Mouse (Mus musculus) naive thymus-derived CD4-positive, alpha-beta T cell, adult 5 months (primary cell): ENCODE data around the gene Olfr312. TPM values are rescaled to one million over a fixed set of nuclear protein-coding genes. Genes with fewer than 3 reads are reported as not detected.

Source experiments
- polyA plus RNA-seq: library from polyadenylated mRNA; unstranded; fragments of 100-300 nt; shearing (Covaris generic); gene quantifications from one replicate; pipeline ENCODE4 v1.2.1, GENCODE M21; 2017

The Olfr312 gene
- polyA plus RNA-seq: 0.20 TPM

DNA sequence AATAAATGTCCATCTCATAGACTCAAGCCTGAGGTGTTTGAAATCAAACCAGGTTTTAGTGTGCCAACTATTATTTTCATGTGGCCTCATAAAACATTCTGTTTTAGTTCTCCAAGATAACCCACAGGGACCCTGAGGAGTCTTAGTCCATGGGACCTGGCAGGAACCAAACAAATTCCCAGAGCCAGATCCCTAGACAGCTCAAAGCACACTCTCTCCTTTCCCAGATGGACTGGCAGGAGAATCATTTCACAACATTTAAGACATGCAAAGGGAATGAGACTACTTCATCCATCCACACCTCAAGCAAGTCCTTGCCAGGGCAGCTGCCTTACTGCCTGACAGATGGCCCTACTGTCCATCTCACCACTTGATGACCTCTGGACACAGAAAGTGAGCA is at the start of gene Olfr312:
Gene Olfr312, plus strand, starts transcription at position 301 of the 400 bp plus-strand sequence.

DNA sequence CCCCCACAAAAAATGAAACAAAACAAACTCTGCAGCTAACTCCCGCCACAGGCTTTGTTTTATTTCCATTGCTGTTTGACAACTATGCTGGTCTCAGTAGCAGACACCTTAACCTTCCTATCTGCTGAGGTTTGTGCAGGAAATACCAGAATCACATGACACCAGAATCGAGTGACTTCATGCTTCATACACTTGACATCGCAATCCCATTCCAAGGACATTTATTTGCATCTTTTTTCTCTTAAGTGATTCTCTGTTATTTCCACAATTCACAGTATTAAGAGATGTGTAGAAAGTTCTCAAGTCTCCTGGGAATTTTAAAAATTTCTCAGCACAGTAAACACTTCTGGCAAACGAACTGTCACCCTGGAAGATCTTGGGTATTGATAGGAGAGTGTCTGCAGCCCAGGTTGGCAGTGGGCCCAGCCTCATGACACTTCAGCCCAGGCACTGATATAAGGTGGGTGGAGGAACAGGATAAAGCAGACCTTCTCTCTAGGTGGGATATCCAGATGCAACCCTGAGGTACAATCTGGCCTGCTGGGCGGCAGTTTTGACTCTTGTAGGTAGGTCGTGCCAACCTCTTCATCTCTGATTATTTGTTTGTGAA is 46.5 kb upstream of the Olfr312 start, which contains the start of gene Olfr314:
Gene Olfr314, plus strand, starts transcription at position 473 of the 610 bp plus-strand sequence.

DNA sequence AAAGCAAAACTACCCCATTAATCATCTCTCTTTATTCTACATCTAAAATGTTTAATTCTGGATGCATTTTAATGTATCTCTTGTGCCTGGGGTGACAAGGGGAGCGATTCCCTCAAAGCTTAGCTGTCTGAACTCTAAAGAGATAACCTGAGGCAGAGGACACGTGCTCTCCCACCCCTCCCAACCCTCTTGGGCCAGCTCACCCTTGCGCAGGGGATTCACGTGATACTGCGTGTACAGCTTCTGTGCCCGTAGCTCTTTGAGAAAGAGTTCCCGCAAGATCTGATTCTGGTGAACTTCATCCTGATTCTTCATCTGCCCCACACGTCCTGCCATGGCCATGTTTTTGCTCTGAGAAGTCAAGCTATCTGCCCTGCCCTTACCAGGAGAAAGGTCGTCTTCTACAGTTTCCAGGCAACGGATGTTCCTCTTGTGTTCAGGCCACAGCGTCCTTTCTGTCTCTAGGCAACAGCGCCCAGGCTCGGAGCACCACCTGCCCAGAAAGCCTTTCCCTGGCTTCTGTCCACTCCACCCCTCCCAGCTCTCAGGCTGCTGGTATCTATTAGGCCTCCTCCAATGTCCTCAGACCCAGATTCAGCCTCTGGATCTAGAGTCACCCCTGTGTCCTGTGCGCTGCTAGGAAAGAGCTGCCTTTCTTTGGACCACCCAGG is 27.3 kb upstream of the Olfr312 start, which contains the start of gene Fam183b:
Gene Fam183b, minus strand, starts transcription at position 403 of the 671 bp plus-strand sequence.

DNA sequence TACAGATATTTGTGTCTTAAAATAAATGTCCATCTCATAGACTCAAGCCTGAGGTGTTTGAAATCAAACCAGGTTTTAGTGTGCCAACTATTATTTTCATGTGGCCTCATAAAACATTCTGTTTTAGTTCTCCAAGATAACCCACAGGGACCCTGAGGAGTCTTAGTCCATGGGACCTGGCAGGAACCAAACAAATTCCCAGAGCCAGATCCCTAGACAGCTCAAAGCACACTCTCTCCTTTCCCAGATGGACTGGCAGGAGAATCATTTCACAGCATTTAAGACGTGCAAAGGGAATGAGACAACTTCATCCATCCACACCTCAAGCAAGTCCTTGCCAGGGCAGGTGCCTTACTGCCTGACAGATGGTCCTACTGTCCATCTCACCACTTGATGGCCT is 14.3 kb upstream of the Olfr312 start, which contains the start of gene Olfr313:
Gene Olfr313, plus strand, starts transcription at position 301 of the 400 bp plus-strand sequence.

DNA sequence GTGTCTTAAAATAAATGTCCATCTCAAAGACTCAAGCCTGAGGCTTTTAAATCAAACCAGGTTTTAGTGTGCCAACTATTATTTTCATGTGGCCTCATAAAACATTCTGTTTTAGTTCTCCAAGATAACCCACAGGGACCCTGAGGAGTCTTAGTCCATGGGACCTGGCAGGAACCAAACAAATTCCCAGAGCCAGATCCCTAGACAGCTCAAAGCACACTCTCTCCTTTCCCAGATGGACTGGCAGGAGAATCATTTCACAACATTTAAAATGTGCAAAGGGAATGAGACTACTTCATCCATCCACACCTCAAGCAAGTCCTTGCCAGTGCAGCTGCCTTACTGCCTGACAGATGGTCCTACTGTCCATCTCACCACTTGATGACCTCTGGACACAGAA is 9.9 kb downstream of the Olfr312 start, which contains the start of gene Olfr311:
Gene Olfr311, plus strand, starts transcription at position 301 of the 400 bp plus-strand sequence.

DNA sequence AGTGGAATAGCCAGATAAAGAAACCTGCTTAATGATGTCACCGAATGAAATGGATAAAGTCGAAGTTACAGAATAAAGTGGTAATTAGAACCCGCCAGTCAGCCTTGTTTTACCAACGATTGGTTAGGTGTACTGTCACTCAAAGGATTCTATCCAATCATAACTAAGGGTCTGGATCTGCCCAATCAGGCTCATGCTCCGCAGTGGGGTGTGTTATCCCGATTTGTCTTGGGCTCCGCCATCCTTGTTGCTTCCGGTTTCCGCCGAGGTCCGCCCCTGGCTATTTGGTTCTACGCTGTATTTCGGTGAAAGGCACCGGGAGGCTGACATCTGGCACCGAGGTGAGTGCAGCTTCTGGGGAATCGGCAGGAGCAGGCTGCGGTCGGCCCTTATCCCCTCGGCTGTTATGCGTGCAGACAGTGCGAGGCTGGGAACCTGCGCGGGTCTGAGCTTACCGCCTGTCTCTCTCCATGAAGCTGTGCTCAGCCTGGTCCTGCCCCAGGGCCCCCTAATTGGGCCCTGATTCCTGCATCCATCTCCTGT is 18.0 kb downstream of the Olfr312 start, which contains the start of gene Gm12258:
Gene Gm12258, plus strand, starts transcription at position 240 of the 543 bp plus-strand sequence.

DNA sequence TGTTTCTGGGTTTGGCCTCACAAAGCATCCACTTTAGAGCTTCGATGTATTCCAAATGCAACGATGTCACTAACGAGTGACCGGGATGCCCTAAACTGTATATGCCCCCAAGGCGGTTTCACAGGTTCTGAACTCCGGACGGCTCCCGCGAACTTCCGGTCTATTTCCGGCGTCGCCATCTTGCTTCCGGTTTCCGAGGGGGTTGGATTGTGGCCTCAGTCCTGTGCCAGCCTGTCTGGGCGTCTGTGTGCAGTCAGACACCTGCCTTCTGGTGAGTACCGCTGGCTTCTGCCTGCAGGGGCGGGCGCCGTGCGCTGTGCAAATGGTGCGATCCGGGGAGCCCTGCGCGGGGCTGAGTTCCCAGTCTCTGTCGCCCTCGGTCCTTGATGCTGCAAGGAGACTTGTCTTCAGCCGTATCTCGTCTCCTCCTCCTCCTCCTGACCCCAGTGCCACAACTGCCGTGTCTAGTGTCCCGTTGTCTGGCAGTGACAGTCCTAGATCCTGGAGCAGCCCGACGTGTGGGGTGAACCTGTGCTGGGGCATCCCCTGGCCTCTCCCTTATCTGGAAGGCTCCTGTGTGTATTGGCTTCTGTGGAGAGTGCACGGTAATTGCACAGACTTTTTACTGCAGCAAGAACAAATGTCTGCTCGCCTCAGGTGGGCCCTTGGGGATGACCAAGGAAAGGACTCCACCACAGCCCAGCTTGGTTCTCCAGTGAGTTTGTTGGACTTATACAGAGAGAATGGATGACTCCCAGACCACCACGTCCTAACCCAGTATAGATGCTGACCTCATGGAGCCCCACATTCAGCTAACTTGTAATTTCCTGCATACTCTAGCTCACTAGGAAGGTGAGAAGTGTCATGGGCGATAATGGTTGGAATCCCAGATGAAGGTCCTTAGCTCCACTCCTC is 38.3 kb downstream of the Olfr312 start, which contains the start of gene 2810021J22Rik:
Gene 2810021J22Rik, plus strand, starts transcription at position 178 of the 915 bp plus-strand sequence.

Other genes starting within 250 kb of the Olfr312 start
- gene Olfr324, start 234.1 kb upstream of the Olfr312 start, polyA plus RNA-seq: not detected
- not detected for gene 2210407C18Rik, start 213.2 kb upstream of the Olfr312 start, polyA plus RNA-seq
- not detected for gene Olfr323, start 198.7 kb upstream of the Olfr312 start, polyA plus RNA-seq
- not detected for gene Trim58, start 188.8 kb upstream of the Olfr312 start, polyA plus RNA-seq
- not detected for gene Olfr322, start 170.5 kb upstream of the Olfr312 start, polyA plus RNA-seq
- not detected for gene Olfr320, start 148.1 kb upstream of the Olfr312 start, polyA plus RNA-seq
- not detected for gene Olfr319, start 130.1 kb upstream of the Olfr312 start, polyA plus RNA-seq
- gene Olfr318, start 105.2 kb upstream of the Olfr312 start, polyA plus RNA-seq: not detected
- not detected for gene Olfr317, start 90.0 kb upstream of the Olfr312 start, polyA plus RNA-seq
- not detected for gene Olfr316, start 76.5 kb upstream of the Olfr312 start, polyA plus RNA-seq
- gene Olfr315, start 56.0 kb upstream of the Olfr312 start, polyA plus RNA-seq: not detected
- not detected for gene Olfr314, start 46.3 kb upstream of the Olfr312 start, polyA plus RNA-seq
- gene Fam183b, start 27.3 kb upstream of the Olfr312 start, polyA plus RNA-seq: not detected
- gene Olfr313, start 14.2 kb upstream of the Olfr312 start, polyA plus RNA-seq: not detected
- gene Olfr311, start 10.0 kb downstream of the Olfr312 start, polyA plus RNA-seq: not detected
- 5.2 TPM for gene Gm12258, start 17.9 kb downstream of the Olfr312 start, polyA plus RNA-seq
- 4.9 TPM for gene 2810021J22Rik, start 38.0 kb downstream of the Olfr312 start, polyA plus RNA-seq
- 6.8 TPM for gene Zfp39, start 75.0 kb downstream of the Olfr312 start, polyA plus RNA-seq
- 0.20 TPM for gene Btnl10, start 88.7 kb downstream of the Olfr312 start, polyA plus RNA-seq
- gene Rnf187, start 109.7 kb downstream of the Olfr312 start, polyA plus RNA-seq: 225 TPM
- 16.1 TPM for gene Hist3h2ba, start 119.7 kb downstream of the Olfr312 start, polyA plus RNA-seq
- gene Hist3h2a, start 125.4 kb downstream of the Olfr312 start, polyA plus RNA-seq: 34.0 TPM
- gene Trim17, start 125.4 kb downstream of the Olfr312 start, polyA plus RNA-seq: 0.36 TPM
- 51.5 TPM for gene Trim11, start 148.9 kb downstream of the Olfr312 start, polyA plus RNA-seq